Mouse (Mus musculus) ES-Bruce4 (cell line): ENCODE data around the gene Gm45015.

ENCODE experiments used
- CTCF ChIP-seq: IDR thresholded peaks from one replicate; pipeline ENCODE4 v1.8.1; 2011; ENCODE audit warnings: low read depth, low read length
- EP300 ChIP-seq: IDR thresholded peaks from 2 replicates; pipeline ENCODE4 v1.6.1; 2011; ENCODE audit warnings: low read depth, low read length; ENCODE audit not compliant: insufficient read depth
- POLR2A ChIP-seq: IDR thresholded peaks from one replicate; pipeline ENCODE4 v1.8.1; 2011; ENCODE audit warnings: low read length; ENCODE audit not compliant: insufficient read depth

DNA sequence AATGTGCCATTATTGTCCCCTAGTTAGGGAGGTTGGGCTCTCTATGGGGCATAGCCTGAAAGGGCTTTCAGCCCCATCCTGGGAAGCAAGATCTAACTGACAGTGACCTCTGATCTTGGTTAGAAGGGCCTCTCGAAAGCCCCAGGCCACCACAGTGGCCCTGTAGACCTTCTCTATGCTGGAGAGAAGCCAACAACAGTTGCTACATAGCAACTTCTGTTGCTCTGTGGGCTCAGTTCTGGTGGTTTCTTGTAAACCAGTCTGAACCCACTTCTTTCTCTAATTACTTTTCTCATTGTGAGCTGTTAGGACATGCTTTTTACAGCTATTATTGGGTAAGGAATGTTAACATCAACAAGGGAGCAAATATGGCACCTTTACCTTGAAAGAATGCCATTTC is 20.1 kb upstream of the Gm45015 start:
- TF ChIP-seq CTCF: no peak
- no peak for TF ChIP-seq EP300
- no peak for TF ChIP-seq POLR2A
